Mouse (Mus musculus) urinary bladder, postnatal 4 days (tissue): ENCODE results near the gene Tpk1.

Experiments
- DNase-seq, 2 experiments: peaks; one replicate each; pipeline ENCODE4 v3.0.0; 2021 to 2022; ENCODE audit warnings: low spot score in 2 of 2

The Tpk1 gene

DNA sequence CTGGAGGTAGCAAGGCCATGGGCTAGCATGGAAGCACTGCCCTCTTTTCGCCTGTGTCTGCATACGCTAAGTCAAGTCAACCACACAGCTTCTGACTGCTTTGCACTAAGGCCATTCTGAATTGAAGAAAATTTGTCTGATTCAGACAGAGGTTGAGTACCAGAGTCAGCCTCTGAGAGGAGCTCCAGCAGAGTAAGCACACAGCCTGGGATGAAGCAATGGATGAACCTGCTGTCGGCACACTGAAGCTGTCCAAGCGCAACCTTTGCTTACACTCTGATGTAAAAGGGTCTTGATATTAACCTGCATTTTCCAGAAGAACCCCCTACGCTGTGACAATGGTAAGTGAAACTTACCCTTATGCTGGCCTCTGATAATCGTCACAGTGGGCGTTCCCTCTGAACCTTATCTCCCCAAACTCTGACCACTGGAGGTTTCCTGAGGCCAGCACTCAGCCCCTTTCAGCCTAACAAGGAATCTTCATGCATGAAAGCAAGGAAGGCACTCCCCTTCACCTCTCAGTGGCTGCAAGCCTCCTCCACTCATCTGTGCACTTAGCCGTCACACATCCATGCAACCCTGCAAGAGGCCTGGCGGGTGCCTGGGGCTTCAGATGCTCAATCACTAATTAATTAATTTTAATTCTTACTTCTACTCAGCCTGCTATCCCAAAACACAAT is 311.4 kb downstream of the Tpk1 start:
- DNase-seq: no peak

DNA sequence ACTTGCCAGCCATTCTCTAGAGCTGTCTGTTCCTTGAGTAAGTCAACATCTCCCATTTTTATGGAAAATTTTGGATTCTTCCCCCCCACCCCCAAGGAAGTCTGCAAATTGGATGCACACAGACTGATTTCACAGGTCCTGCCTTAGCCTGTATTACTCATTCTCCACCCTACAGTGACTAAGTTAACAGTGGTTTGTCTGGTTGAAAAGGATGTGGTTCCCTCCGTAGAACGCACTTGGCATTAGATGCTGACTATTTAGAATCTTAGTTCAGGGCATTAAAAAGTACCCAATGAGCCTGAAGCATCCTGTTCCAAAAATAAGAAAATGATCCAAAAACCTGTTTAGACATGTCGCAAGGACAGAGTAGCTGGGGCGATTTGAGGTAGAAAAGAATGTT is 312.6 kb downstream of the Tpk1 start:
- no peak for DNase-seq

DNA sequence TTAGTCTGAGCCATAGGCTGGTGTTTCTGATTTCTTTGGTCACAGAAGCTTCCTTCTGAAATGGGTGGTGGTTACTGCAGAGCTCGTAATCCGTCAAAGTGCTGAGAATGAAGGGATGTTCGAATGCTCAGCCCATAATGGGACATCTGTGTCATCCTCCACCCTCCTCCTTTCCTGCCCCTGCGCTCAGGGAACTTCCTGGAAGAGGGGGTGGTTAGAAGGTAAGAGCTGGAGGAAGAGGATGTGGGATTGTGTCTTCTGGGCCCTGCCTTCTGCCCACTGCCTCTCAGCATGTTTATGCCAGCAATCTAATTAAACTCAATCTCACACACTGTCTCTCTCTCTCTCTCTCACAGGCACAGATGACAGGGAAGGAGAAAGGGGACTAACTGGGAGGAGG is 317.0 kb downstream of the Tpk1 start:
- no peak for DNase-seq

DNA sequence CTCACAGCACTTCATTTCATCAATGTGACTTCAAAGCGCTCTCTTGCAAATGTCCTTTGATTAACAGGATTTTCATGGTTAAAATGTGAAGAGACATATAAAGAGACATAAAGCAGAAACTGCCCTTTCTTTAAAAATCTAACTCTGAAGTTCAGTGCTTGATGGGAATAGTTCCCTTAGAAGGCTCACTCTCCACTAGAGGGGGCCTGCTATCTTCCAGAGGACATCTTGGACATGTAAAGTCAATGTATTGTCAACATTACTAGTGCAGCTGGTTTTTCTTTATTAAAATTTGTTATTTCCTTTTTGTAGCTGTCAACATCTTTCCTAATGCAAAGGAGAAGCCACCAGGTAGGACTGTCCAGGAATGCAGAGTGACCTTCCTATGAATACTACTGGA is 318.4 kb downstream of the Tpk1 start:
- no peak for DNase-seq

DNA sequence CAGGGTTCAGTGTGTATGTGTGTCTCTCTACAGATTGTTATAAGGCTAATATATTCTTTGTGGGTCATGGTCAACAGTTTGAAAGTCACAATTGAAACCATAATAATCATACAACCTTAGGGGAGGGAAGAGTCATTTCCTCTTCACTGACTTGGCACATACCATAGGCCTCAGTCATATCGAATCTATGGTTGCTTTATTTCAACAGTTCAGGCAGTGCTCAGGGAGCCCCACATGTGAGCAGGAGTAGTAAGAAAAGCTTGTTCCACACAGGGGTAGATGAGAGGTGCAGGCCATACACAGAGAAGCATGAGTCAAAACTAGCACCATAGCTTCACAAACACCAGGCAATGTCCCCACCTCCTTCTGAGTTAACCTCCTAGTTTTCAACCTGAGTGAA is 323.1 kb downstream of the Tpk1 start:
- DNase-seq: no peak

DNA sequence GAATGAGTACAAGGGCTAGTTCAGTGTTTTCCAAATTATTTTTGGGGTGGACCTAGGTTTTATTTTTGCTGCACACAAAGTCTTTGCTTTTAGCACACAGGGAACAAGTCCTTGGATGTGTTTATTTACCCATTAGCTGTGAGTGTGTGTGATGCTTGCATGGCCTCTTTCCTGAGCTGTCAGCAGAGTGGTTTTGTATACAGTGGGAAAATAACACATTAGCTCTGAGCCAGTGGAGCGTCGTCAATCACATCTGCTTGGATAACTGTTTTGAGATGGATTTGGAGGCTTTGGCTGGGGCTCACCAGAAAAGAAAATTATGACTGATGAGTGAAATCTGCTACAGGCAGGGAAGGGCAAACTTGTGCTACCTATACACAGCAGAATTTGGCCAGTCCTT is 323.7 kb downstream of the Tpk1 start:
- no peak for DNase-seq

DNA sequence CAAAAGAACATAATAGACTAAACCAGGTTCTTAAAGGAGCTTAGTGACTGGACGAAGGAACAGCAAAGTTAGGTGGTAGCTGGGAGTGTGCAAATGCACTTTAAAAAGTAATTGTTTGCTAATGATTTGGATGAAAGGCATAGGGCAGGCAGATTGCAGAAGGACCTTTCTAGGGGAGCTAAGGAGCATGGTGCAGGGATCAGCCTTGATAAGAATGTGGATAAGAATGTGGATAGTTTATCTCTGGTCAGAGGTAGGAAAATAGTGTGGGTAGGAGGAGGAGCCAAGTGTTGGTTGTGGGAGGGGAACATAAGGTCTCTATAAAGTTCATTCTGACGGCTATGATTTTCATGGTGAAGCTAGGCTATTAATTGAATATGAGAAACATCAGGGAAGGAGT is 327.3 kb downstream of the Tpk1 start:
- DNase-seq: no peak

DNA sequence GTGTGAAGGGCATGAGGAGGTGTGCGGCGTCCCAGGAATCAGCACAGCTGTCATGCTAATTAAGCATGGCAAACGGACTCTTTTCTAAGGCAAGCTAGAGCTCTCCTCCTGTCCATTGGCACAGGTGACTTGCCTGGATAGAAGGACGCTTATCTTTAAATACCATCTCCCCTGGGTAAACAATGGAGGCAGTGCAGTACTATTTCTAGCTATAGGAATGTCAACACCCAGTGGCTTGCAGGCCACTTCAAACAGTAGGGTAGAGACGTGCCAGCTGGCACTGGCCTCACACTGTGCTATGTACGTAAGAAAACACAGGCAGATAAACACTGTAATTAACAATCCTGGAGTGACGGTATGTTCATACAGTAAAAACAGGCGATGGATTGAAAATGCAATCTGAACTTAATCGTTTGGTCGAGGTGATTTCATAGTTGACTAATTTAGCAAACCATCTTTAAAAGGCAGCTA is 328.6 kb downstream of the Tpk1 start:
- no peak for DNase-seq

DNA sequence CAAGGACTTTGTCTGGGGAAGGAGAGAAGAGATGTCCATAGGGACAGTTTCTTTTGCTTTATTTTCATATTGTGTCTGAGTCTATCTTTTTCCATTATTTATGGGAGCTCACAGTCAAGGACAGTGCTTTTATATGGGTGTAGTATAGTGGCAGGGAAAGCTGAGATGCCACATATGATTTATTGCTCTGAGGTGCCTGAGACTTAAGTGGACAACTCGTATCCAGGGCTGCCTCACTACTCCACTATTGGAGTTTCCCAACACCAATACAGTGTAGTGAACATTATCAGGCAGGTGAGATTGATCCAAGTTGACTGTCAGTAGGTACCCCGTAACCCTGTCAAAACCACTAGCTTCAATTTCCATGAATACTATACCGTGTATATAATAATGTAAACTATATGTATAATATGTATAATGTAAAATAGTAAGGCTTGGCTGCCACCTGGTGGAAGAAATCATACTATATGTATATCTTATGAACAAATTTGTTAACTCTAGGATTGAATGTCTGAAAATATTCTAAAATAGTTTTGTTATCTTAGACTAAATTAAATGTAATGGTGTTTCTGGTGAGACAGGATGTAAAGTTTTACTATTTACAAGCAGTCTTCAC is 330.4 kb downstream of the Tpk1 start:
- no peak for DNase-seq

DNA sequence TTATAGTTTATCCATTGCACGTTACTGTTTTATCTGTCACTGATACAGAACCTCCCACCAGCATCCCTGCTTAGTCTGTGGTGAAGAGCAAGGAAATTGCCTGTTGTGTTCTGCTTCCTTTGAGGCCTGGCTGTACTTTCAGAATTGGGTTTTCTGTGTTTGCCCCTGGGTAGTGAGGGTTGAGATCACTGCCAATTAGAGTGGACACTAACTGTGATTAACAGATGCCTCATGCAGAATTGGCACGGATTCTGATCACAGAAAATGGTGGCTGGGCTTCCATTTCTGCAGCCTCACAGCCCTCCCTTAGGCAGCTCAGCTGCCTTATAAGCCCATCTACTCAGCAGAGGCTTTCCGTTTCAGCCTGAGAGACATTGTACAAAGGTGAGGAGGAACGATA is 332.6 kb downstream of the Tpk1 start:
- DNase-seq: no peak

DNA sequence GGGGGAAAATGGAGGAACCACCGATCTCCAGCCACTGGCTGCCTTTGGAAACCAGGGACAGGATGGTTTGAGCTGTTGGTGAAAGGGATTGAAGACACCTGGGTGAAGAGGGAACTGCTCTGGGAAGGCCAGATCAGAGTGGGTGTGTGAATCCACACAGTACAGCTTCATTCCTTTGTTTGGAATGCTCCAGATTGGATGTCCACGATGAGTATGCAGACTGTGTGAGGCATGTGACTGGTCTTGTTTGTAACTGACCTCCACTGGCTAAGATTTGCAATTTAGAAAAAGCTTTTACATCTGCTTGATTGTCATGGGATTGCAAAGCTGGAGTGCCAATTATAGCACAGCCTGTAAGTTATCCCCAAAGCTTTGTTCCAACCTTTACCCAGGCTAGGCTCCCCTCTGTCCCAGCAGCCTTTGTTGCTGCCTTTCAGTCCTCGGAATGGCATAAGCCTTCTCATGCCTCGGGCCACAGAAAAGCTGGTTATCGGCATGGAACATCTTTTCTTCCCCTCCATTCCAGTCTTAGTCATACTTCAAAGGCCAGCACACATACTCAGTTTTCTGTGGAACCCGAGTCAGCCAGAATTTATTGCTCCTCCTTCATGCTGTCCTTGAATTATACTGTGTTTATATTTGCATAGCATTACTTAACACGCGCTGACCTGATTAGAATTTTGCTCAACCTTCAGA is 353.0 kb downstream of the Tpk1 start:
- DNase-seq: no peak

DNA sequence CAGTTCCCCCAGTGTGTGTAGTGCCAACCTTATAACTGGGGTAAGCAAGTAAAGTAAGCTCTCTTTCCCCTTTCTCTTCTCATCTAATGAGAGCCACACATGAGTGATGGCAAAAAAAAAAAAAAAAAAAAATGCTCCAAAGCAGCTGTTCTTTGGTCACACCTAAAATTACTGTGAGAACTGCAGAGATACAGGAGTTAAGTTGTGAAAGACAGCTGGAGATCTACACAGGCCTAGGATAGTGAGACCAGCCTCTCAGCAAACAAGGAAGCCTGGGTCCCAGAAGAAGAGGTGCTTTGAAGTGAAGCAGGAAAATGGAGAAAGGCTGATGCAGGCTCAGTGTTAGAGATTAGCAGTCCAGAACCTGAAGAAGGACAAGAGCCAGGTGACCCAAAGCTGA is 353.5 kb downstream of the Tpk1 start:
- DNase-seq: no peak

DNA sequence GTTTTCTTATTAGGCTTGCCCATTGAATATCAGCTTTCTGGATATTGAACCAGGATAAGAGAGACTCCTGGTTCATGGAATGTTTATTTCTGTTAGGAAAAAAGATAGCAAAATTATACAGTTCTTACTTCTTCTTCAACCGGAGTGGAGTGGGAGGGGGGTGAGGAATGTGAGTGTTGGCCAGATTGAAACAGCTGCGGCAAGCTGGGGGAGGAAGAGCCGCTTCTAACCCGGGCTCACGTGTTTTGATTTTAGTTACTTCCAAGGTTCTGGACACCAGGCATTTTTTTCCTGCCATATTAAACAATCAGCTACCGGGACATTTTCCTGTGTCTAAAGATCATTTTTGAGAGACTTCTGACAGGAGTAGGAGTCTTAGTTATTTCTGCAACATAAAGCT is 356.0 kb downstream of the Tpk1 start:
- no peak for DNase-seq

DNA sequence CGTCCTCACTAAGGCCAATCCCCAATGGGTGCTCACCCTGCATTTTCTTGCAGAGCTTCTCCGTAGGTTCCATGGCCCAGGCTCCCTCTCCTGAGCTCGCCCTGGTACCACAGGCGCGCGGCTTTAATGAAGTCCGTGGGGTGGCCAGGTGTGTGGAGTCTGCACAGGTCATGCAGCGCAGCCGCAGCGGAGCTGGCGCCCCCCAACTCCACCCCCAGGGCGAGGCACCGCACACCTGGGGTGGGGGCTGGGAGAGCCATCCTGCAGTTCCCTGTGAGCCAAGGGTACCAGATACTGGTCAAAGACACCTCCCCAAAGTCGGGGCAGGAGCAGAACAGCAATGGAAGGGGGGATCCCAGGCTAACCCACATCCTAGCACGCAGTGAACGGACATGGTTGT is 356.6 kb downstream of the Tpk1 start, which contains the start of gene Nobox:
Gene Nobox (minus strand): TSS at position 101 of the 400 bp plus-strand sequence.
- no peak for DNase-seq

DNA sequence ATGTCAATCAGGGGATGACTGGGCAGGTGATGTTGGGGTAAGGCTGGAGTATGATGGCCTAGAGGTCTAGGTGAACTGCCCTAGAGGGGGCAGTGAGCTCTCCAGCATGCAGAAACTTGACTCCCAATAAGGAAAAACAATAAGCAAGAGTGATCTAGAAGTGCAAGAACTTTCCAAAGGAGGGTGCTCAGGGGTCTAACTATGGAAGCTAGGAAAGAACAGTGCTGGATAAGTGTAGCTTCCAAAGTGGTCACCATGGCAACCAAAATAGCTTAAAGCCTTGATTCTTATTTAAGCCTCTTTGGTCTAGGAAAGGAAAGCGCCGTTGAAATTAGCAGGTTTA is 368.6 kb downstream of the Tpk1 start:
- DNase-seq: no peak

DNA sequence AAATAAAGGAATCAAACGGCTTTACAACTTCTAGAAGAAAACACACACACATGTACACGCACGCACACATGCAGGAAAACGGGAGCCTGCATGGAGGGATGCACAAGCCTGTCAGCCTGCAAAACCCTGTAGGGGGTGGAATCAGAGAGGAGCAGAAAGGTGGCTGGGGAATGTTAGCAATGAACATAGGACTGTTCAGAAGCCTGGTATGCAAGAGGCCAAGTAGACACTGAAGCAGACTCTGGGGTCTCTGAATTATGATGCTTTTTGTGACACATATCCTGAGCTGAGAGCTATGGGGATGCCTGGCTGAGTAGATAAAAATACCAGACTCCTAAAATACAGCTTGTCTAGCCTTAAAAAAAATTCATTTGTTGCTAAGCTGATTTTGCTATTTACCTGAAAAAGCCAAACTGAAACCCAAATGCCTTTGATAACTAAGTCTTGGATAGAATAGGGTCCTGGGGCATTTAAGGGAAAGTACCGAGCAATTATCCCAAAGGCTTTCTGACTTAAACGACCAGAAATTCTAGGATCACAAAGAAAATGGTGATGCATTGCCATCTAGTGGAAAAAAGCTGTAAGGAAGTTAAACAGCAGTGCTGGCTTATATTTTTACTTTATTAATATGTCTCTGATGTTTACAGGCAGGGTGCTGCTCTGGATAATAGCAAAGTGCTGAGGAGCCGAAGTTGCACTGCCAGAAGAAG is 369.1 kb downstream of the Tpk1 start:
- DNase-seq: no peak

DNA sequence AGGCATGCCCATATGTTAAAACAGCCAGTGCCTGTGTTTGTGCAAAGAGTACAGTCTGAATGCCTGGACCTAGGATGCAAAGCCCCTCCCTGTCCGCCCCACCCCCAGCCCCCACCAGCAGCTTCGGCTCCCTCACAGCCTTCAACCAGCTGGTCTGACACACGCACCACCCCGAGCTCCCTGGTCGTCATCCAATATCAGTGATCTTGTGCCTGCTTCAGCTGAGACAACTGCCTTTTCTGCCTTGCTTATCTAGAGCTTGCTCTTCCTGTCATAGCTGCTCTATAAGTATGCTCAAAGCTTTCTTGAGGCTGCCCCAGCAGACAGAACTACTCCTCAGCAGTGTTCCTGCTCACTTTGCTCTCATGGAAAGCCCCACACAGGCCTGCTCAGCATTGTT is 370.2 kb downstream of the Tpk1 start:
- DNase-seq: no peak
